In genomic region chr10:117805919-117806318, GRCm38 (mm10) we compare ENCODE assay signal across 18 mouse cellular contexts.
"Had no signal": no experiment of that assay in that cellular context is flagged by ENCODE, and none has a peak within 500 bp of the region (broad histone marks: within the 10 kb centered on the region; RNA-seq: fewer than 3 reads in every experiment).

No protein-coding gene starts in this region.

- H3K9me3 ChIP-seq: midbrain, embryonic 10.5 days; midbrain, embryonic 12.5 days; neural tube, embryonic 13.5 days; neural tube, embryonic 15.5 days had no signal

- H3K4me1 ChIP-seq: neural tube, embryonic 15.5 days had no signal

- ATAC-seq: midbrain, embryonic 16.5 days had no signal

- H3K27me3 ChIP-seq: midbrain, embryonic 12.5 days; neural tube, embryonic 13.5 days; neural tube, embryonic 15.5 days had no signal

- H3K36me3 ChIP-seq: midbrain, embryonic 12.5 days; neural tube, embryonic 13.5 days; neural tube, embryonic 15.5 days had no signal

- H3K27ac ChIP-seq: midbrain, embryonic 10.5 days; midbrain, embryonic 12.5 days; neural tube, embryonic 13.5 days; neural tube, embryonic 15.5 days had no signal

- H3K4me2 ChIP-seq: lung, embryonic 14.5 days; midbrain, embryonic 12.5 days; neural tube, embryonic 13.5 days; neural tube, embryonic 15.5 days had no signal

- DNase-seq: lung, postnatal 10 days; lung, postnatal 4 days; midbrain, embryonic 14.5 days; retina, postnatal 1 day; right cerebral cortex, adult 18-20 months; right cerebral cortex, postnatal 25 days; right cerebral cortex, postnatal 4 days; spleen, adult 18-20 months; thymus, adult 18-20 months; thymus, postnatal 14 days; thymus, postnatal 36 days had no signal

- H3K9ac ChIP-seq: lung, embryonic 14.5 days; midbrain, embryonic 12.5 days; neural tube, embryonic 13.5 days; neural tube, embryonic 15.5 days had no signal

- H3K4me3 ChIP-seq: midbrain, embryonic 10.5 days; midbrain, embryonic 12.5 days; myocyte; neural tube, embryonic 13.5 days; neural tube, embryonic 15.5 days had no signal
